Mouse (Mus musculus): ENCODE results near the gene Txndc12.

Txndc12 gene

DNA sequence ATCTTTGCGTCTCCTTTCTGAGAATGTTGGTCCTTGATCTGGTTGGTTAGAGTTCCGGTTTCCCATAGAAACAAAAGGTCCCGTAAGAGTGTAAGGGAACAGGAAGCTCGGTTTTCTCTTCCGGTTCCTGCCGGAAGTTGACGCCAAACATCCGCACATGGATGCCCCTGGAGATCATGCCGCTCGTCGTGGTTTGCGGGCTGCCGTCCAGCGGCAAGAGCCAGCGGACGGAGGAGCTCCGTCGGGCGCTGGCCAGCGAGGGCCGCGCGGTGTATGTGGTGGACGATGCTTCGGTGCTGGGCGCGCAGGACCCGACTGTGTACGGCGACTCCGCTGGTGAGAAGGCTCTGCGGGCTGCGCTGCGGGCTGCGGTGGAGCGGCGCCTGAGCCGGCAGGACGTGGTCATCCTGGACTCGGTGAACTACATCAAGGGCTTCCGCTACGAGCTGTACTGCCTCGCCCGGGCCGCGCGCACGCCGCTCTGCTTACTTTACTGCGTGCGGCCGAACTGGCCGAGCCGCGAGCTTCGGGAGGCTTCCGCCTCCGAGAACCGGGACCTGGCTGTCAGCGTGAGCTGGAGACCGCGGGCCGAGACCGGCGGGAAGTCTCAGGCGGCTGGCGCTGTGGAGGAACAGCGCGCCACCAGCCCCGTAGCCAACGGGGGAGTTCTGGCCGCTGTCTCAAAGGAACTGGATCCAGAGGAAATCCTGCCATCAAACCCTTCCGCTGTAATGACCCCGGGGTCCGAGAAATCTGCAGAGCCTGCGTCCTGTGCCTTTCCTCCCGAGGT is 13.5 kb downstream of the Txndc12 start, which contains the start of gene Kti12:
Gene Kti12 (plus strand): TSS at position 71 of the 790 bp plus-strand sequence.
- DNase-seq (ENCODE audit: low spot score) = peak; percentile 48

DNA sequence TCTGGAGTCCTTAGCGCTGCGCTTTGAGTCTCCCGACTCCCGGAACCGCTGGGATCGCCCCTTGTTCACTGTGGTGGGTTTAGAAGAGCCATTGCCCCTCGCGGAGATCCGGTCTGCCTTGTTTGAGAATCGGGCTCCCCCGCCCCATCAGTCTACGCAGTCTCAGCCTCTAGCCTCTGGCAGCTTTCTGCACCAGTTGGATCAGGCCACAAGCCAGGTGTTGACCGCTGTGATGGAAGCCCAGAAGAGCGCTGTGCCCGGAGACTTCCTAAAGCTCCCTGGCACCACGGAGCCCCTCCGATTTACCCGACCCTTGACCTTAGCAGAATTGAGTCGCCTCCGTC is 14.1 kb downstream of the Txndc12 start, which contains the start of gene A730015C16Rik:
Gene A730015C16Rik (minus strand): TSS at position 115 of the 344 bp plus-strand sequence.
- DNase-seq (ENCODE audit: low spot score) = no peak

DNA sequence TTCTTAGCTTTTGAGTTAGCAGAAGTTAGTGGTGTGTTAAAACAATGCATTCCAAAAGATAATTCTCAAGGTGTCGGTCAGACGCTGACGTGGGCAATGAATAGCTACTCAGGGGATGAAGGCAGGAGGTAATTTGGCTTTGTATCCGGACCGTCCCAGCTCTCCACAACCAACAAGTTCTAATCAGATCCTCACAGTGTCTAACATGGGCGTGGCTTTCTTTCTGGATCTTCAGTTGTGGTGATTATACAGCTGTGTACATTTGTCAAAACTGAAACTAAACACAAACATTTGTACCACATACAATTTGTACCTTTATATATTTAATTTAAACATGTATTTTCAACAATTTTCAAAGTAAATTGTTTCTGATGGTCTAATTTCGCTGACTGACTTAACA is 32.4 kb downstream of the Txndc12 start:
- no peak for DNase-seq (ENCODE audit: low spot score)

DNA sequence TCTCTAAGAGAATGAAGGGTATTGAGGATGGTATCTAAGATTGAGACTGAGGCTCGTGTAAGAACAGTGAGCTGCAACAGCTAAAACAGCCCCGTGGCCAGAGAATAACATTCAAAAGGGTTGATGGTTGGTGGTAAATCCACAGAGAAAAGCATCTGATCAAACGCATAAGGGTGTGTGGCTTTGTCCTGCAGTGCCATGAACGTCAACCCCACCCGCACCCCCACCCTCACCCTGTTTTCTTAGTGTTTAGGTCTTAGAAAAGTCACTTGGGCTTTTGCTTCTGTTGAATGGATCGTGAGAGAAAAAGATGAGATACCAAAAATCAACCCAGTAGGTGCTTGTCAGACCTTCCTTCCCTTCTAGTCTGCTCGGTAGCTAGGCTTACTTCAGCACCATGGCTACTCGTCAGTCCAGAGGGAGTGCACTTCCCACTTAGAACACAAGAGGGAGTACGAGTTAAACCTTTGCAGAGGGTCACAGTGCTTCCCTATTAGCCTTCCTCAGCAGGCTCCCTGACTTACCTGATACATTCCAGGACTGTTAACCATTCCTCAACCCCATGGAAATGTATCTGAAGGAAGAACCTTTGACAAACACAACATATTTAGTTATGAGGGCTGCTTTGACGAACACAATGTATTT is 35.5 kb downstream of the Txndc12 start:
- peak; percentile 58 for DNase-seq (ENCODE audit: low spot score)

DNA sequence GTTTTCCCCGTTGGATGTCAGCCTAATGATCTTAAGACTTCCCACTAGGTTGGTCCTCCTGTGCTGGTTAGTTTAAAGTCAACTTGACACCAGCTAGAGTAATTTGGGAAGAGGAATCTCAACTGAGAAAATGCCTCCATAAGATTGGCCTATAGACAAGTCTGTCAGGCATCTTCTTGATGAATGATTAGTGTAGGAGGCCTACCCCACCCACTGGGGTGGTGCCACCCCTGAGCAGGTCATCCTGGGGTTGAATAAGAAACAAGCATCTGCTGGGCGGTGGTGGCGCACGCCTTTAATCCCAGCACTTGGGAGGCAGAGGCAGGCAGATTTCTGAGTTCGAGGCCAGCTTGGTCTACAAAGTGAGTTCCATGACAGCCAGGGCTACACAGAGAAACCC is 39.3 kb downstream of the Txndc12 start:
- no peak for DNase-seq (ENCODE audit: low spot score)

DNA sequence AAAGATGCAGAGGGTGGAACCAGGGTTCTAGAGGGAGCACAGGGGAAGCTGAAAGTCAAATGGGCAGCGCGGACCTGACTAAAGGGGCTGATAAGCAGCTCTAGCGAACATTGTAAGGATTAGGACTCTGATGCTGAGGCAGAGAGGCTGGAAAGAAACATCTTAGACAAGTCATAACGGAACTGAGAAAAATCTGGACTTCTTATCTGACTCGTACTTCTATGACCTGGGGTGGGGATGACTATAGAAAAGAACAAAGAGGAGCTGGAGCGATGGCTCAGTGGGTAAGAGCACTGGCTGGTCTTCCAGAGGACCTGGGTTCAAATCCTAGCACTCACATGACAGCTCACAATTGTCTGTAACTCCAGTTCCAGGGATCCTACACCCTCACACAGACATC is 43.5 kb downstream of the Txndc12 start:
- DNase-seq (ENCODE audit: low spot score) = no peak

DNA sequence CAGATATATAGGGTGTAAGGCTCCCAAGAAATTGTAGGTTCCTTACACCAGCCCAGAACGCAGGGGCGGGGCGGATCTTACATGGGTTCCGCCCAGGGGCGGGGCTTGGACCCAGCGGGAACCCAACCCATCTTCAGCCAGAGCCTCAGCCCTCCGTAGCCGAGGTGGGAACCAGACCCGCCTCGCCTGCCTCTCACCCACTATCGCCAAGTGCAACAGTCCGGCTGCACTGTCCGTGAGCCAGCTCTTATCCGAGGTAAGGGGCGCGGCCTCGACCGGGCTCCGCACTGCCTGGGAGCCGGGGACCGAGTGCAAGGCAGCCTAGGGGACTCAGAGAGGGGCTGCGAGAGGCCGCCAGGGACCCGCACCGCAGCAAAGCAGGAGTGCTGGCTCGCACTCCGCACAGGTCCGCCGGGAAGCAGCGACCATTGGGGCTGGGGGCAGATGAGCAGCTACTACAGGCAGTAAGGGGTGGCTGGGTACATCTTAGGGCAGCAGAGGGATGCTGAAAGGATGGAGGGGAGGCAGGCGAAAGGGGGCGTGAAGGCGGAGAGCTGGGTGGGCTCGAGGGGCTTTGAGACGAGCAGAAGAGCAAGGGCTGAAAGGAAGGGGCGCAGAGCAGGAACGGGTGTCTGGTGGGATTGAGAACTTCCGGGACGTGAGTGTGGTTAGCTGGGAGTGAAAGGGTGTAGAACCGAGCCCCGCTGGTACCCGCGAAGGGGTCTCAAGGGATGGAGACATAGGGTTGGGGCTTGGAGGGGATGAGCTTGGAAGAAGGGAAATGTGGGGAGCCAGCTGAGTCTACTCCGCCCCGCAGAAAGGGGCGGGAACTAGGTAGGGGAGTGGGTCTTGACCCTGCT is 44.8 kb downstream of the Txndc12 start, which contains the start of gene Rab3b:
Gene Rab3b (plus strand): TSS at position 101 of the 860 bp plus-strand sequence.
- no peak for DNase-seq (ENCODE audit: low spot score)

DNA sequence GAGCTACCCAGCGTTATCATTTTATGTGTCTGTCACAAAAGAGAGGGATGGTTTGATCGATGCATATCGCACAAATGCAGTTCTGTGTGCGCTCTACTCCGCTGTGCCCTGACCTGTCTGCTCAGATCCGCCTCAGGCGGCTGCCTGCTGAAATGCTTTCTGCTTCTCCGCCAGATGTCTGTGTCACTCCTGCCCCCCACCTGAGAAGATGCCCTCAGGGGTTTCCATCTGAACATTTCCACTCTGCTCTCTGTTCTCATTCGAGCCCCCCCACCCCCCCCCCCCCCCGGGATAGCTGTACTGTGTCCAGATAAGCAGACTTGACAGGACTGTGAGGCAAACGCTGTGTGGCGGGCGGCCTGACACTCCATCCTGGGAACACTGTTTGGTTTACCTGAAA is 49.4 kb downstream of the Txndc12 start:
- no peak for DNase-seq (ENCODE audit: low spot score)

DNA sequence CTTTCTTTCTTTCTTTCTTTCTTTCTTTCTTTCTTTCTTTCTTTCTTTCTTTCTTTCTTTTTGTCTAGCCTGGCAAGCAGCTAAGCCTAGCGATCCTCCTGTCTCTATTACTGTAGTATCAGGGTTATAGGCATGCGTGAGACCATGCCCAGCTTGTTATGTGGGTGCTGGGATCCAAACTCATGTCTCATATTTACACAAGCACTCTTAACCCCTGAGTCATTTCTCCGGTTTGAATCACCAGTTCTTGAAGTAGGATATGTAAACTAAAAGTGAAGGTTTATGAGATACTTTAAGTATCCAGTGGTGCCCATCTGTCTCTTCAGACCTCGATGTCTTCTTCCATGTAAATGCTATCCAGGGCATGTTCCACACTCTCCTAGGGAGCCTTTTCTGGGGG is 53.1 kb downstream of the Txndc12 start:
- DNase-seq (ENCODE audit: low spot score) = no peak

DNA sequence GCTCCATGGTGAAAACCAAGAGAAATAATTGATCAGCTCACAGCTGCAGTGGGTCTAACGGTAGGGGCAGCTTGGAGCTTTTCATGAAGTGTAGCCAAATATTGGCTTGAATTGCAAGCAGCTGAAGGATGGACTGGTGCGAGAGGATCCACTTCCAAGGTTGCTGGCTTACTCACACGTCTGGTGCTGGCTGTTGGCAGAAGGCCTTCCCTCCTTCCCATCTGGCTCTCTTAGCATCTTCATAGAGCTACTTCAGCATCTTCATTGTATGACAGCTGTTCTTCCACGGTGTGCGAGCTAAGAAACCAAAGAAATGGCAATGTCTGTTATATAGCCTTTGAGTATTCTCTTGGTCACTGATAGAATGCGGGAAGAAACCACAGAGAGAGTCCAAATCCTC is 56.5 kb downstream of the Txndc12 start:
- no peak for DNase-seq (ENCODE audit: low spot score)

DNA sequence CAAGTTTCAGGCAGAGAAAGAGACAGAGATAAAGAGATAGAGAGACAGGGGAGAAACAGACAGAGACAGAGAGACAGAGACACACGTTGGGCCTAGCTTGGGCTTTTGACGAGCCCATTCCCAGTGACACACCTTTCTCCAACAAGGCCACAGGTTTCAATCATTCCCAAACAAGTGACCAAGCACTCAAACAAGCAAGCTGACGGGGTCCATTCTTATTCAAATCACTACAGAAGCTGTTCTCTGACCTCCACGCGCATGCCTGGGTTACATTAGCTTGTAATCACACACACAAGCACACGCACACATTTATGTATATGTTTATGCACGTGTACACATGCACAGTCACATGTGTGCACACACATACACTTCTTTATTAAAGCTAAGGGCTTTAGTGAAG is 66.0 kb downstream of the Txndc12 start:
- no peak for DNase-seq (ENCODE audit: low spot score)

DNA sequence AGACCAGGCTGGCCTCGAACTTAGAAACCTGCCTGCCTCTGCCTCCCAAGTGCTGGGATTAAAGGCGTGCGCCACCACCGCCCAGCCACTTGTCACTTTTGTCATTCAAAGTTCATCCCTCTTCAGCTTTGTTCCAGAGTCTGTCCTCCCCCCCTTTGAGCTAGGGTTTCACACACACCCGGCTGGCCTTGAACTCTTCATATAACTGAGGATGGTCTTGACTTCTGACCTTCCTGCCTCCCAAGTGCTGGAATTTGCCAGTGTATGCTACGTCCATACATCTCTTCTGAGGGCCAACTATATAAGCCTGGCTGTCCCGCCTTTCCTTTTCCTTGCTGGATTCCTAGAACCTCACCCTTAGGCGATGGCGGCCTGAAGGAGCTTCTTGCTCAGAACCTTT is 68.5 kb downstream of the Txndc12 start:
- no peak for DNase-seq (ENCODE audit: low spot score)

DNA sequence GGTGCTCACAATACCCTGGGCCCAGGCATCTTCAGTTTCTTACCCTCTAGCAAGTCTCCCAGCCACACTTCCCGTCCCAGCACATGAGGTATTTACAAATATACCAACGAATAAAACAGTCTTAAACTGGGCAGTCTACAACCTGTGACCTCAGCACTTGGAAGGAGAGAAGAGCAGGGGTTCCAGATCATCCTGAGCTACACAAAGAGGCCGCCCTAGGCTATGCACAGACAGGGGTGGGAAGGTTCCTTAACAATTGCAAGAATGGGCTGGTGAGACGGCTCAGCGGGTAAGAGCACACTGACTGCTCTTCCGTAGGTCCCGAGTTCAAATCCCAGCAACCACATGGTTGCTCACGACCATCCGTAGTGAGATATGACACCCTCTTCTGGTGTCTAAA is 68.9 kb downstream of the Txndc12 start:
- DNase-seq (ENCODE audit: low spot score) = no peak

DNA sequence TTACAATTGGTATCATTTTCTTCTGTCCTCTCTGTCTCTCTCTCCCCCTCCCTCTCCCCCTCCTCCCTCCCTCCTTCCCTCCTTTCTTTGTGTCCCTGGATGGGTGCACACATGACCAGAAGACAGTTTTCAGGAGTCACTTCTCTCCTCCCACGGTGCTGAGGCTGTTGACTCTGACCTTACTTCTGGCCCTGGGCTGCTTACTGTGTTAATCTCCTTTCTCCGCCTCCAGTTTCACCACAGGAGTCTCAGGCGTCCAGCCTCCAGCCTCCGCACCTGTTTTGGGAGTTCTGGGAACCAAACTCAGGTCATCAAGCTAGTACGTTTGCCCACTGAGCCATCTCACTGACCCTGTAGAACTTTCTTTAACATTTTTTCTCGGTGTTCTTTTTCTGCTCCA is 69.7 kb downstream of the Txndc12 start:
- DNase-seq (ENCODE audit: low spot score) = no peak

DNA sequence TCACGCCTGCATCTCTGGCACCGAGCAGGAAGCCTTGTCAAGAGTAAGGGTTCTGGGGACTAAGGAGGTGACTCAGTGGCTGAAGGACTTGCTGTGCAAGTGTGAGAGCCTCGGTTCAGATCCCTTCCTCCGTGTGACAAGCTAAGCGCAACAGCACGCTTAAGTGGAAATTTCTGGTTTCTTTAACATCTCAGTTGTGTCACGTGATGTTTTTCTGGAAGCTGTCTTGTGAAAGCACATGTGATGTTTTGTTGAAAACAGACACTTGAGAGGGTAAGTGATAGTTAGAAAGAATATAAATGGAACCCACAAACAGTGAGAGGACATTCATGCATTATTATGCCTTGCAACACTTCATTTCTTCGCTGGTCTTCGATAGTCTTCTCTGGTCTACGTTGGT is 70.4 kb downstream of the Txndc12 start:
- DNase-seq (ENCODE audit: low spot score) = no peak

DNA sequence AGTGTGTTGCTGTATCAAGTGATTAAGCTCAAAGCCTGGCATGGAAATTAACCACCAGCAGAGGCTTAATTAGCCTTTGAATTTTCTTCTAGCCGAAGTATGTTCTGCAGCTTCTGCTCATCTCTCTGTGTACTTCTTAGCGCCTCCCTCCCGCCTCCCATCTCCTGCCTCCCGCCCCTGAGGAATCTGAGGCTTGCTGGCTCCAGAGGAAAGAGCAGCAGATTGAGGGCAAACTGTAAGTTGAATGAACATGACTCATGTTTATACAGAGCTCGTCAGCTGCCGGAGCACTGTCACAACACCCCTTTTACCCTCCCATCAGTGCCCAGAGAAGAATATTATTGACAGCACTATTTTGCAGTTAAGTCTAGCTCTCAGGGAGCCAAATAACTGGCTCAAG is 71.5 kb downstream of the Txndc12 start:
- no peak for DNase-seq (ENCODE audit: low spot score)

DNA sequence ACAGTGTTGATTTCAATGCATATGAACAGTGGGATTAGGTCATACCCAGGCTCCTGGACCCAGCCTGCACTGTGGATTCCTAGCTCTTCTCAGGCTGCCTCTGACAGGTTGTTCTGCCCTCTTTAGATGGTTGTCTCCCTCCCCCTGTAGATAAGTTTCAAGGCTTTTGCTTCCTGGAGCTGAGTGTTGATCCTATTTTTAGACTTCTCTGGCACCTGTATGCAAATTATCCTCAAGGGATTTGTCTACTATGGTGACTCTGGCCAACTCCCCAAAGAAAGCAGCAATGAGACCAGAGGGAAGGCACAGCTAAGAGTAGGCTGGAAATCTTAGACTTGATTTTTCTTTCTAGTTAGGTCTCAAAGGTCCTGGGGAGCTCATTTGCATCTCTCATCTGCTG is 73.1 kb downstream of the Txndc12 start:
- no peak for DNase-seq (ENCODE audit: low spot score)

DNA sequence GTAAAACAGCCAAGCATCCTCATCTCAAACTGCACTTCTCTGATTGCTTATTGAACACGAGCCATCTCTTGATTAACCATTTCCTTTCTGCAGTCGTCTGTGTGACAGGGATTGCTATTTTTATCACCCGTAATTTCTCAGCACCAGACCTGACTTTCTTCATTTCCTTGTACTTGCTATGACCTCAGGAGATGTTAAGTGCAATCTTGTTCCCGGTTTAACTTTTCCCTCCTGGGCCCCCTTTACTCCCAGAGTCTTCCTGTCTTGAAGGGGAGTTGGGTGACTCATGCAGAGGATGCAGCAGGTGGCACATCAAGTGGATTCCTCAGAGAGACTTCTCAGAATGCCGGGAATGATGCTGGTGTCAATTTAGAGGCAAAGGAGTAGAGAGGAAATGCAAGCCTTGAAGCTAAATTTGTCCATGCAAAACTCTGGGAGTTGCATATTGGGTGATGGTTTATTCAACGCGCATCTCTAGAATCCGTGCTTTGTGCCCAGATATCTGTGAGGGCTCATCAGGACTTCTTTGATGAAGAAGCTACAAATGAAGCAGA is 75.5 kb downstream of the Txndc12 start:
- no peak for DNase-seq (ENCODE audit: low spot score)

All from ovary, postnatal 10 days (tissue).